Mouse (Mus musculus) lung, embryonic 16.5 days (tissue): ENCODE measurements around the gene Grin3a. TPM values are rescaled to one million over a fixed set of nuclear protein-coding genes. Genes with fewer than 3 reads are reported as not detected.

ENCODE experiments used
- ATAC-seq: fragments of 200-750 bp; cut with Nextera tagmentation; 2 replicates; pipeline ENCODE4 v1.8.0; 2017; ENCODE audit warnings: low read depth, mild to moderate bottlenecking, moderate library complexity
- H3K27ac ChIP-seq: fragments of 300-500 bp; sonication (generic); 2 replicates; pipeline ENCODE4 v1.5.1; 2014; ENCODE audit warnings: mild to moderate bottlenecking, control low read depth, low read length
- H3K27me3 ChIP-seq: fragments of 300-500 bp; sonication (generic); 2 replicates; pipeline ENCODE4 v1.6.1; 2014; ENCODE audit warnings: low read depth, low read length, mixed read lengths; ENCODE audit not compliant: control insufficient read depth, insufficient read depth
- H3K36me3 ChIP-seq: fragments of 300-500 bp; sonication (generic); 2 replicates; pipeline ENCODE4 v1.6.1; 2014; ENCODE audit warnings: low read length; ENCODE audit not compliant: control insufficient read depth, insufficient read depth
- H3K4me1 ChIP-seq: fragments of 300-500 bp; sonication (generic); replicated peaks from 2 replicates; pipeline ENCODE4 v1.6.1; 2014; ENCODE audit warnings: low read length, mixed read lengths; ENCODE audit not compliant: control insufficient read depth, insufficient read depth
- H3K4me2 ChIP-seq: fragments of 300-500 bp; sonication (generic); 2 replicates; pipeline ENCODE4 v1.6.1; 2014; ENCODE audit warnings: low read depth, low read length, control low read depth
- H3K4me3 ChIP-seq: fragments of 300-500 bp; sonication (generic); 2 replicates; pipeline ENCODE4 v1.5.1; 2014; ENCODE audit warnings: mild to moderate bottlenecking, low read length, control low read depth
- H3K9ac ChIP-seq: fragments of 300-500 bp; sonication (generic); 2 replicates; pipeline ENCODE4 v1.6.1; 2014; ENCODE audit warnings: low read length, control low read depth
- H3K9me3 ChIP-seq: fragments of 300-500 bp; sonication (generic); 2 replicates; pipeline ENCODE4 v1.6.1; 2016; ENCODE audit warnings: low read length; ENCODE audit not compliant: control insufficient read depth
- WGBS: fragments of 180-500 bp; shearing (Covaris S2); extraction: QIAGEN DNeasy Blood & Tissue Kit; methylation state at CpG from one replicate; pipeline ENCODE4 v1.1.7; 2014; 5-methylcytosine and 5-hydroxymethylcytosine counted together
- polyA plus RNA-seq: library from polyadenylated mRNA; unstranded; fragments of >200 nt; fragmentation: Nextera tagmentation; extraction: Ambion mirVana; gene quantifications from 2 replicates; pipeline ENCODE4 v1.2.1, GENCODE M21; 2015

Gene Grin3a
- polyA plus RNA-seq, 1 experiment from 2014 or later: 0.30 TPM

DNA sequence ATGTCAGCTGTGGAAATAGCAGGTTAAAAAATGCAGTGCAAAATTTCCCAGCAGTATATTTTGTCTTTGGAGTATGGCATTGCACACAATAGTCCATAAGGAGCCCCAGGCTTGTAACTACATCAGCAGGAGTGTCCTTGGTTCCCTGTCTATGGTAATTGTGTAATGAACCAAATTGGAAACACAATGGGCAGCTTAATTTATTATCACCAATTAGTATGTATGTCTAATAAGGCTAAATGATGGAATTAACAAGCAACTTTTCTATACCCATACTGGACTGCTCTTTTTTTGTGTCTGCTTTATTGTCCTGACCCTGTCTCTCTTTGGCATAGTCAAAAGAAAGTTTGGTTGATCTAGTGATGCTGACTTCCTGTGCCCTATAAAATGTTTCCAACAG lies 38.8 kb downstream of the Grin3a start:
- no peaks in the 10 kb centered on the region for H3K36me3 ChIP-seq
- H3K4me1 ChIP-seq: no peaks in the 10 kb centered on the region
- ATAC-seq: no peak
- H3K27me3 ChIP-seq: no peaks in the 10 kb centered on the region
- H3K9ac ChIP-seq: no peak overlapping the region
- H3K4me2 ChIP-seq: no peak overlapping the region
- H3K4me3 ChIP-seq: no peak overlapping the region
- H3K9me3 ChIP-seq: no peaks in the 10 kb centered on the region
- no peak overlapping the region for H3K27ac ChIP-seq

DNA sequence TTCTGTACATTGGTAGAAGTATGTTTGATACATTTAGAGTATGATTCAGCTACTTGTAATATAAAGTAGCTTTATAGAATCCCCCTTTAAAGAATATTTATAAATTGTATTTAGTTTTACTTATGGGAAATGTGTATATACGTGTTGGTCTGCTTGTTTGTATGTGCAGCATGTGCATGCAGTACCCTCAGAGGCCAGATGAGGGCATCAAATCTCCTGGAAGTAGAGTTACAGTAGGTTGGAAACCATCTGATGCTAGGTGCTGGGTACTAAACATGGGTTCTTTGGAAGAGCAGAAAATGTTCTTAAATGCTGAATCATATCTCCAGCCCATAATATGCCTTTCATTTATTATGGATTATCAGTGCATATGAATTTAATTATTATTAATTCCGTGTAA lies 46.2 kb downstream of the Grin3a start:
- Histone ChIP-seq H3K9ac (no peak overlapping the region), H3K36me3 (no peaks in the 10 kb centered on the region), H3K4me2 (no peak overlapping the region), H3K4me3 (no peak overlapping the region), H3K27ac (no peak overlapping the region), H3K27me3 (no peaks in the 10 kb centered on the region), H3K4me1 (no peaks in the 10 kb centered on the region), H3K9me3 (no peaks in the 10 kb centered on the region)
- 84% methylated on average over 2 of the region's 2 CpGs for WGBS
- ATAC-seq: no peak

DNA sequence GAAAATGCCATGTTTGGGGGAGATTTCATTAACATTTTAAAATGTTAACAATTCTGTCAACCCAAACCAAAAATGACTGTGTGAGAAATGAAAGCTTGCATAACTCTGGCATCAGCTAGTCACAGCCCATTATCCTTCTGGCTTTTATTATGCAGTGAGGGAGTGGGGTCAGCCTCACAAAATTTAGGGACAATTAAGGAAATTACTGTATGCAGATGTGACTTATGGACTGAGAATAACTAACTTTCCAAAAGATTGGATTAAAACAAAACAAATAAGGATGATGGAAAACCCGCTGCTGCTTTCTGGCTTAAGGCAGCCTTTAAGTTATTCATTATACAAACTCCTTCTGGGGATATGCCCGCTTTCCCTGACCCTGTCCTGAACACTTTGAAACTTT lies 56.6 kb downstream of the Grin3a start:
- Histone ChIP-seq H3K36me3 (no peaks in the 10 kb centered on the region), H3K4me2 (no peak overlapping the region), H3K27ac (no peak overlapping the region), H3K4me3 (no peak overlapping the region), H3K9ac (no peak overlapping the region), H3K27me3 (no peaks in the 10 kb centered on the region), H3K4me1 (no peaks in the 10 kb centered on the region), H3K9me3 (no peaks in the 10 kb centered on the region)
- 28% methylated on average over 2 of the region's 2 CpGs for WGBS
- peak; percentile 73 for ATAC-seq

DNA sequence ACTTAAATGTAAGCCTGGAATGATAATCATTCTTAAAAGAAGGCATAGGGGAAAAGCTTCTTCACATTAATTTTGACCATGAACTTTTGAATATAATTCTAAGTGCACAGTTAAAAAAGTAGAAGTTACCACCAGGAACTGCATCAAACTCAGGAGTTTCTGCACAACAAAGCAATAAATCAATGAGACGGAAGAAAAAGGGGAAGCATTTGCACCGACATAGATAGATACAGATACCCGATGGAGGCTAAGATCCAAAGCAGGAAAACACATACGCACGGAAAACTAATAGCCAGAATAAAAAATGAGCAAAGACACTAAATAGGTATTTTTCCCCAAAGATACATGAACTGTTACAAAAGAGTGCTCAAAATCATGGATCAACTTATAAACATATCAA lies 102.7 kb downstream of the Grin3a start:
- Histone ChIP-seq H3K27me3 (no peaks in the 10 kb centered on the region), H3K4me3 (no peak overlapping the region), H3K4me1 (no peaks in the 10 kb centered on the region), H3K9ac (no peak overlapping the region), H3K9me3 (no peaks in the 10 kb centered on the region), H3K36me3 (no peaks in the 10 kb centered on the region), H3K27ac (no peak overlapping the region), H3K4me2 (no peak overlapping the region)
- no peak for ATAC-seq
- 83% methylated on average over 5 of the region's 5 CpGs for WGBS

DNA sequence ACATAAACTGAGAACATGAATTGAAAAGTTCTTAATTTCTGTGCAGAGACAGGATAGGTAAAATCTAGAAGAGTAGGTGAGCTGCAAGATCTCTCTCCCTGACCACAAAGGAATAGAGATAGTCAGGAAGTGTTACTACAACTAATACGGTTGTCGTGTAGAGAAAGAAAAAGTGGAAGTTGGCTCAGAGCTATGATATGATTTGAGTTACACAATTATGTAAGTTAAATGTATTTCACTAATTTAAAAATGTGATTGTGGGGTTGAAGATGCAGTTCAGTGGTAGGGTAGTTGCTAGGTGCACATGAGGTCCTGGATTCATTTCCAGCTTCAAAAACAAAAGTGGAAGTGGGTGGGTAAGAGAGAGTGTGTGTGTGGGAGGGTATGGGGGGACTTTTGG lies 103.6 kb downstream of the Grin3a start:
- ATAC-seq: no peak
- Histone ChIP-seq H3K4me3 (no peak overlapping the region), H3K4me2 (no peak overlapping the region), H3K27ac (no peak overlapping the region), H3K9ac (no peak overlapping the region), H3K4me1 (no peaks in the 10 kb centered on the region), H3K36me3 (no peaks in the 10 kb centered on the region), H3K9me3 (no peaks in the 10 kb centered on the region), H3K27me3 (no peaks in the 10 kb centered on the region)
- 92% methylated on average over 2 of the region's 2 CpGs for WGBS

DNA sequence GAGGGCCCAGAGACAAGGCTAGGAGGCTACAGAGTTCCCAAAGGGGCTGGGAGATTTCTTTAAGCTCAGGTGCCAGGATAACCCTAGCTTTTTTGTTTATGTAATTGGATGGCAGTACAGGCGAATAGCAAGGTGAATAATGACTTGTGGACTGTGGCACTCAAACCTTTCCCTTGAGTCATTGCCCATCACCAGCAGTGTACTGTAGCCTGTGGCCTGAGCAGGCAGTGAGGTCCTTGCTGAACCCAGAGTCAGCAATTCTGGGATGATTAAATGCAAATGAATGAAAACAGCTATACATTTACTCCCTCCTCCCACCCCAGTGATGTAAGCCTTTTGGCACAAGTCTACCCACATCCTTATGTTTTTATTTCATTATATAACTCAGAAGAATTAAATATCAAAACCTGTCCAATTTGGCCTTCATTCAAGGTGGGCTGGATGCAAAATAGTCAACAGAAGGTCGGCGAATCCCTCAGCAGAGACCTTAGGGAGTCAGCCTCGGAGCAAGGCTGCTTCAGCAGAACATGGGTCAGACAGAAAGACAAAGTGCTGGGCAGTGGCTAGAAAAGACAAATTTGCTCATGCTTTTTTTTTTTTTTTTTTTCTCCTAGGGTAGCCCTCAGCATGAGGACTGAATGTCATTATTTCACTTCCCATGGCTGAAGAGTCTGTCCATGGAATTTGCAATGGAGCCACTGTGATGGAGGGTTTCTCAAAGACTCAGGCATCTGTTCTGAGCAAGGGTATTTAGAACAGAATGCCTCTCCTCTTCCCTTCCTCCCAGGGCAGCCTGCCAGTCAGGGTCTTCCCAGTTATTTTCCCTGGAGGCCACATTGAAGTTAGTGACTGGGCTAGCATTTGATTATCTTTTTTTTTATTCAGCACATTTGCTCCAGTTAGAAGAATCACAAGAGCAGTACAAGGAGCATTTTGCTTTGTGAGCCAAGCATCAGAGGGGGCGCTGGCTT lies 104.5 kb downstream of the Grin3a start:
- ATAC-seq: no peak
- H3K9me3 ChIP-seq: no peaks in the 10 kb centered on the region
- H3K27ac ChIP-seq: no peak overlapping the region
- no peaks in the 10 kb centered on the region for H3K4me1 ChIP-seq
- no peak overlapping the region for H3K4me2 ChIP-seq
- no peaks in the 10 kb centered on the region for H3K36me3 ChIP-seq
- H3K9ac ChIP-seq: no peak overlapping the region
- 76% methylated on average over 5 of the region's 5 CpGs for WGBS
- H3K27me3 ChIP-seq: no peaks in the 10 kb centered on the region
- H3K4me3 ChIP-seq: no peak overlapping the region

DNA sequence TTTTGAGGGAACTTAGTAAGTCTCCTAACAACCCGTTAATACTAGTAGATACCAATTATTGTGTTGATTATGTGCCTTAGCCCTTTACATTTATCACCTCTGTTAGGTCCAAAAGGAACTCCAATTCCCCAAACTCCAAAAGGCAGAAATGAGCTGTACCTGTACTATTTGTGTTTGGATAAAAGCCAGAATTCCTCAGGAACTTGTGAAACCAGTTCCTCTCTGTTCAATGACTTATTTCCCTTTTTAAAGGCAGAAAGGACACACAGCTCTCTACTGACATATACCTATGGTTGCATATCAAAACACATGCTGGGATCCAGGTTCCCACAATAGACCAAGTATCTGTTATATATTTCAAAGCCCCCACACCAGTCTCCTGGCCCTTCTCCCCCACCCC lies 106.0 kb downstream of the Grin3a start:
- no peak overlapping the region for H3K4me2 ChIP-seq
- H3K4me3 ChIP-seq: no peak overlapping the region
- H3K9ac ChIP-seq: no peak overlapping the region
- H3K27ac ChIP-seq: no peak overlapping the region
- peak; percentile 70 for ATAC-seq
- 60% methylated on average over 1 of the region's 1 CpGs for WGBS
- H3K27me3 ChIP-seq: no peaks in the 10 kb centered on the region
- no peaks in the 10 kb centered on the region for H3K4me1 ChIP-seq
- H3K9me3 ChIP-seq: no peaks in the 10 kb centered on the region
- H3K36me3 ChIP-seq: no peaks in the 10 kb centered on the region

DNA sequence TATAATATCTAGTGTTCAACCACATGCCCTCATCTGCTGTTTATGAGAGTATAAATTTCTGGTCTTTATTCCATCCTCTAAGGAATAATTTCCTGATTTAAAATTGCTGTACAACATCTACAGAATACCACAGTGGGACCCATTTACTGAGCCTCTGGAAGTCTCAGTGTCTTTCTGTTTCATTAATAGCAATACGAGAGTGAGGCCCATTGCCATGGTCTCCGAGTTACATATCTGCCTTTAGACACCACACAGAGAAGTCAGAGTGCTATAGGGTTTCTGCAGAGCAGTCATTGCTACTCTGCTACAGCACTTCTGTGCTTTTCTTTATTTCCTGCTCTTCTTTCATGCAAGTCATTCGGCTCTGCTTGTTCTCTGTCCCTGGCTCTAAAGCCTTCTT lies 116.2 kb downstream of the Grin3a start:
- Histone ChIP-seq H3K27ac (no peak overlapping the region), H3K4me2 (no peak overlapping the region), H3K9ac (no peak overlapping the region), H3K9me3 (no peaks in the 10 kb centered on the region), H3K4me1 (no peaks in the 10 kb centered on the region), H3K4me3 (no peak overlapping the region), H3K27me3 (no peaks in the 10 kb centered on the region), H3K36me3 (no peaks in the 10 kb centered on the region)
- ATAC-seq: no peak
- WGBS: 72% methylated on average over 3 of the region's 3 CpGs

DNA sequence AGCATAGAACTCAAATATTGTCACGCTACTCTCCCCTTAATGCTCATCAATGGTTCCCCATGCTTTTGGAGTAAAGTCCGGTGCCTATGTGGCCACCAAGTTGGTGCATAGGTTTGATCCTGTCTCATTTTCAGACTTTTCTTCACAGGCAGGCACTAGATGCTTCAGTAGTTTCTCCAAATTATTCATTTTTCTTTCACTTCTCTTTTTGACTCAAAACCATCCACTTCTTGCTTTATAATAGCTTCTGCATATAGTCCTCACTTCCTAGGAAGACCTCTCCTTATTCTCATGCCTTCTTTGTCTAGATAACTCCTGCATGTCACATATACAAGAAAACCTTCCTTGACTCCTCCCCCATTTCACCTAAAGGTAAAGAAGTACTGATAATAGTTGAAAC lies 121.6 kb downstream of the Grin3a start:
- Histone ChIP-seq H3K27me3 (no peaks in the 10 kb centered on the region), H3K4me2 (no peak overlapping the region), H3K4me1 (no peaks in the 10 kb centered on the region), H3K9ac (no peak overlapping the region), H3K36me3 (no peaks in the 10 kb centered on the region), H3K4me3 (no peak overlapping the region), H3K27ac (no peak overlapping the region), H3K9me3 (no peaks in the 10 kb centered on the region)
- 91% methylated on average over 2 of the region's 2 CpGs for WGBS
- ATAC-seq: no peak
